Mouse (Mus musculus) layer of hippocampus, postnatal 36 days (tissue): ENCODE results near the gene Themis2. TPM values are rescaled to one million over a fixed set of nuclear protein-coding genes. Genes with fewer than 3 reads are reported as not detected.

ENCODE experiments used
- DNase-seq, 2 experiments: peaks; one replicate each; pipeline ENCODE4 v3.0.0; 2022
- total RNA-seq, 2 experiments: library from RNA; stranded (reverse); gene quantifications; 2 replicates each; pipeline ENCODE4 v1.2.3; 2021

Gene Themis2
- total RNA-seq = under 1 TPM; 0.66 to 0.82 TPM

DNA sequence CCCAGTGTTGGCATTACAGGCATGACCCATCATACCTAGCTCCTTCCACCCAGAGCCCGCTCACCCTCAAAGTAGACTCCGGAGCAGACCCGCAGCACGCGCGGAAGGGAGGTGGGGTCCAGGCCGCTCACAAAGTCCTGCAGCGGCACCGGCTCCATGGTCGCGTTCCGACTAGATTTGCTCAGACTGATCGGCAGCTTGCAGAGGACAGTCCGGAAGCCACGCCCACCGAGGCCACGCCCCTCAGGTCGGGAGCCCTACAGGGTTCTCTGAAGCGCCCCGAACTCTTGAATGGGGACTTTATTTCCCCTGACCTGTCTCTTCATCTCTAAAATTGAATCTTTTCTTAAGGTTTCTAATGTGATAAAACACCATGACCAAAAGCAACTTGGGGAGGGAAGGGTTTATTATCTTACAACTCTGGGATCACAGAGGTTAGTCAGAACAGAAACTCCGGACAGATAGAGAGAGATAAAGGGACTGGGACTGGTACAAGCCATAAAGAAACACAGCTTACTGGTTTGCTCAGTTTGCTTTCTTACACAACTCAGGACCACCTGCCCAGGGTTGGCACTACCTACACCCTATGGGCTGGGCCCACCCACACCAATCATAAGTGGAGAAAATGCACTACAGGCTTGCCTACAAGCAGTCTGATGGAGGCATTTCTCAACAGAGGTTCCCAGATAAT, at the start of gene Themis2:
Gene Themis2 (minus strand): TSS at position 192 of the 691 bp plus-strand sequence.
- peak in 1 of 2 experiments; percentile 30 for DNase-seq

DNA sequence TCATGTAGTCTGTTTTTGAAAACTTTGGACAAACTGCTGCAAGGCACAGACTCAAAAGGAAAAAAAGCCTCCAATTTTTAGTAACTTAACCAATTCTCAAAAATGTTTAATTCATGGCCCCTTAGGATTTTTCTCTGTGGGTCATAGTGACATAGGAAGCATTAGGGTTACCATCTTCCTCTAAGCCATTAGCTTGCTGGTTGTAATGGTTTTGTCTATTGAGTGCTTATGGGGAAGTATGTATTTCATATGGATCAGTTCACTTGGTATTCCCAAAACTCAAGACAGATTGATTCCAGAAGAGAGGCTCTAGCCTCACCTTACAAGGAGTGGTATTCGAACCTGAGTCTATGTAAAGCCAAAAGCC, 47.5 kb upstream of the Themis2 start:
- DNase-seq = no peak

DNA sequence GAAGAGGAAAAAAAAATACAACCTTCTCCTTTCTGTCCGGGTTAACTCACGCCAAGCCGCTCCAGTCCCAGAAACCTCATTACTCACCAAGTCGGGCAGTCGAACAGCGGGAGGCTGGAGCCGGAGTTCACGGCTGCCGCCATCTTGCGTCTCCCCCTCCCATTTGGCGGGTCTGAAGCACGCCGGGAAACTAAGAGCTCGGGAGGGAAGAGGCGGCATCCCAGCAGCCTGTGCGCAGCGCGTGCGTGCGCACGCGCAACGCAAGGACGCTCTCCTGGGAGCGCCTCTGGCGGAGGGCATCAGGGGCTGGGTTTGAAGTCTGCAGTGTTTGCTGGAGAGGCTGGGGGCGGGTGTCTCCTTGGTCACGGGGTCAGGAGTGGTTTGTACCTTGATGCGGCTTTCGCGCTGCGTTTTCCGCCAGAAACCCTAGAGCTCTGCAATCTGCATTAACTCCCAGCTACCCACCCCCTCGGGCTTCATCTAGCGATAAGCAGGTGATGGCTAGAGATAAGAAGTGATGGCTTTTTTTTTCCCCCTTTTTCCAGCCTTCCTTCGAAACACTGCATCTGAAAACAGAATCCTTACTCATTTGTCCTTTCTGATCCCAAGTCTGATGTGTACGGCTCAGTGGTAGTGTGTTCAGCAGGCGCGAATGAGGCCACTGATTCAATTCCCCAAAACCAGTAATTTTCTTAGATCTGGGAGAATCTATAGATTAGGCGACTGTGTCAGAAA, 47.0 kb upstream of the Themis2 start, which contains the start of gene Ppp1r8:
Gene Ppp1r8 (minus strand): TSS at position 200 of the 735 bp plus-strand sequence.
- DNase-seq = peak; percentile 90 to 91

DNA sequence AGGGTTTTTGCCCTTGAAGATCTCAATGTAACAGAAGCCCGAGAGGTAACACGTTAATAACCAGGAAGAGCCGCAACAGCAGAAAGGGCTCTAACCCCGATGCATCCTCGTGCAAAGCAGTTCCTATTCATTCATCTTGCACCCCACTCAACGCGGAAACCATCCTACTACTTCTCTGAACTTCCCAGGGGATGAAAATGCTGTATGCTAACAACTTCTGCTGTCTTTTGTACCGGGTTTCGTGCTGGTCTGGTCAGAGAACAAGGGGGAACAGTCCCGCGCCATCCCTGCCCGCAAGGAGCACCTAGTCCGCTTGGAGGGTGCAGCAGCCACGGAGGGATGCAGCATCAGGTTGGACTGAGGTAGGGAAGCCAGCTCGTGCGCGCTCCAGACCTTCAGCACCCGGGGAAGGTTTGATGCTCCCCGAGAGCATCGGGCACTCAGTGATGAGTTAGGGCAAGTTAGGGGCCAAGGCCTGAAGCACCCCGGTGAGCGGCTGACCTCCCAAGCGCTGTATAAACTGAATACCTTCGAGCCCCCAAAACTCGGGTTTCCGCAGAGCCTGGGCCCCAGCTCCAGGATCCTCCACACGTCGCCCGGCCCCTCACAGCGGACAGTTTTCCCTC, 46.2 kb upstream of the Themis2 start:
- DNase-seq = peak; percentile 20 to 24

DNA sequence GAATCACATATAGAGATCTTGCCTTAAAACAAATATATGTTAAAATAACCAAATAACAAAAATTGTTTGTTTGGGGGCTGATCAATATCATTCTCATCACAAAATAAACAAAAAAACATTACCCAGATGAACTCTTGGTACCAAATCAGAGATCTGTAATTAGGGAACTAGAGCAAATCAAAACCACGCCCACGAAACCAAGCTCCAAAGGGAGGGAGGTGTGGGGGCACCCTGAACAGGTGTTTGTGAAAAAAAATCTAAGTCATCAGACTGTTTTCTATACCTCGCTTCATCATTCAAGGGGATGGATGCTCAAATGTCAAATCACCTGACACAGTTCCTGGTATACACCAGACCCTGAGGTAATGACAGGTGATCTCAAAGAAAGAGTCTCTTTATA, 45.3 kb upstream of the Themis2 start:
- DNase-seq = no peak

DNA sequence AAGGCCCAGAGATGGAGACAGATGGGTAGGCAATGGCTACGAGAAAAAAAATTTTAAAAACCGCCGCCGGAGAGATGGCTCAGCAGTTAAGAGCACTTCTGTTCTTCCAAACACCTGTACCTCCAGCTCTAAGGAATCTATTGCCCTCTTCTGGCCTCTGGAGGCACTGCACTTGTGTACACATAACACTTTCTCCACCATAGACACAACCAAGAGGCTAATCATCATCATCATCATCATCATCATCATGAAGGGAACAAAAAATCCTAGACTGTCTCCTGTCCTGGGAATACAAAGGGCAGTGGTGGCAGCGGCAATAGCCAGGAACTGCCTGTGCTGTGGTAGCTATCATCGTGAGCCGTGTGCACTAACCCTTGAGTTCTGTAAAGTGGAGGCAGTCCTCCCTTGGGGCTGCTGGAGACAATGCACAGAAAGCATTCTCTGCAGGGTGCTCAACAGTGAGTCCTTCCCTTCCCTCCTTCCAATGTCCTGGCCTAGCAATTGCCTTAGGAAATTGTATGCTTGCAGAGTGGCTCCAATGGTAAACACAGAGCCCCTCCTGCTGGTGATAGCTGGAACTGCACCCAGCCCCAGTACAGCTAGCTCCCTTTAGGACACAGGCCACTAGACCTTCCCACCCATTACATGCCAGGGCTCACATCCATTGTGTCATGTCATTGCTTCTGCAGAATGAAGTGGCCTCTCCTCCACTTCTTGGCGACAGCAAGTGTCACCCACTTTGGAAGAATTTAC, 27.6 kb upstream of the Themis2 start:
- peak; percentile 50 to 57 for DNase-seq

DNA sequence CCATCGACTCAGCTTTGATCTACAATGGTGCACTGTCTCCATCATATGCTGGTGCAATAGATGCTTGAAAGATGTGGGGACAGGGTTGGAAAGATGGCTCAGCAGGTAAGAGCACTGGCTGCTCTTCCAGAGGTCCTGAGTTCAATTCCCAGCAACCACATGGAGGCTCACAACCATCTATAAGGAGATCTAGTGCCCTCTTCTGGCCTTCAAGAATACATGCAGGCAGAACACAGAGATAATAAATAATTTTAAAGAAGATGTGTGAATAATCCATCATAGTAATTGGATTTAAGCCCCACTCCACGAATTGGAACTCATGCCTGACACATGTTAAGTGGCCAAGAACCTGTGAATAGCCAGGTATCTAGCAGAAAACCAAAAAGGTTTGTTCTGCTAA, 22.3 kb upstream of the Themis2 start:
- no peak for DNase-seq

DNA sequence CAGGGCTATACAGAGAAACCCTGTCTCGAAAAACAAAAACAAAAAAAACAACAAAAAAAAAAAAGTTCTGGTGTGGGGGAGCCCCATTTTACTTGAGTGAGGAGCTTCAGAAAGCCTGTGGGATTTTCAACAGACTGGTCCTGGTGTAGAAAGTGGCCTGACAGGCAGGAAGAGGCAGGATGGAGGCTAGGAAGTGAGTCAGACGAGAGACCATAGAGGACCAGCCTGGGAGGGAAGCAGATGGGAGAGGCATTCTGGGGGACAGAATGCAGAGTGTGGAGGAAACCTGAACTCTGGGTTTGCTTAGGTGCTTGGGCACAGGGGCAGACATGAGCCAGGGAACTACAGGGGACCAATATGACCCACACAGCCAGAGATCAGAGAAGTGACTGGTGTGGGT, 20.7 kb upstream of the Themis2 start:
- DNase-seq = no peak

DNA sequence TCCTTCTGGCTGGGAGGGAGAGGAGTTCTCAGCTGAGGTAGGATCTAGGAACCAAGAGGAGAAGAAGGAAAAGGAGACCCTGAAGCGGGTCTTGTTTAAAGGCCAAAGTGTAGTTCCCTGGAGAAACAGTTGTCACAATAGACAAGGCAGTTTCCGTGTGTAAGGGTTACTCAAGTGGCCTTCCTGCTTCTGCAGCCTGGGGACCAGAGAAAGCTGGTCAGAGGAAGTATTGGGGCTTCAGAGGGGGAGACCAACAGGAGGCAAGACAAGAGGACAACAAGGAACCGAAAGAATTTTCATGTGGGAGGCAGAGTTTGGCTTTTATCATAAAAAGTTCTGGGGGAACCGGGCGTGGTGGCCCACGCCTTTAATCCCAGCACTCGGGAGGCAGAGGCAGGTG, 20.2 kb upstream of the Themis2 start:
- no peak for DNase-seq

DNA sequence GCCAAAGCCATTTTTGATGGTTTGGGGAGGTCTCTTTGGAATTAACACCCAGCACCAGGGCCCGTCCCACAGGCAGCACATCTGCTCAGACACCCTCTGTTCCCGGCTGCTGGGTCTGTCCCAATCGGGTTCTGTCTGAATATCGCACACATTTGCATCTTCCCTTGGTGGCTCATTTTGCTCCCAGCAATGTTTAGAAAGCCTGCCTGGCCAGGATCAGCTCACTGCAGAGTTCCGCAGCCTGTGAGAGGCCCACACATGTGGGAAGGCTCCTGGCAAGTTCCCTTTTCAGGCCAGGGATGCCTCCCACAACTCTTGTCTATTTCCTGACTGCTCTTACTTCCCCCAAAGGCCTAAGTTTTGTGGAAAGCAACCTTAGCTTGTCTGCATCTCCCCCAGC, 13.4 kb upstream of the Themis2 start:
- DNase-seq = peak in 1 of 2 experiments; percentile 14

DNA sequence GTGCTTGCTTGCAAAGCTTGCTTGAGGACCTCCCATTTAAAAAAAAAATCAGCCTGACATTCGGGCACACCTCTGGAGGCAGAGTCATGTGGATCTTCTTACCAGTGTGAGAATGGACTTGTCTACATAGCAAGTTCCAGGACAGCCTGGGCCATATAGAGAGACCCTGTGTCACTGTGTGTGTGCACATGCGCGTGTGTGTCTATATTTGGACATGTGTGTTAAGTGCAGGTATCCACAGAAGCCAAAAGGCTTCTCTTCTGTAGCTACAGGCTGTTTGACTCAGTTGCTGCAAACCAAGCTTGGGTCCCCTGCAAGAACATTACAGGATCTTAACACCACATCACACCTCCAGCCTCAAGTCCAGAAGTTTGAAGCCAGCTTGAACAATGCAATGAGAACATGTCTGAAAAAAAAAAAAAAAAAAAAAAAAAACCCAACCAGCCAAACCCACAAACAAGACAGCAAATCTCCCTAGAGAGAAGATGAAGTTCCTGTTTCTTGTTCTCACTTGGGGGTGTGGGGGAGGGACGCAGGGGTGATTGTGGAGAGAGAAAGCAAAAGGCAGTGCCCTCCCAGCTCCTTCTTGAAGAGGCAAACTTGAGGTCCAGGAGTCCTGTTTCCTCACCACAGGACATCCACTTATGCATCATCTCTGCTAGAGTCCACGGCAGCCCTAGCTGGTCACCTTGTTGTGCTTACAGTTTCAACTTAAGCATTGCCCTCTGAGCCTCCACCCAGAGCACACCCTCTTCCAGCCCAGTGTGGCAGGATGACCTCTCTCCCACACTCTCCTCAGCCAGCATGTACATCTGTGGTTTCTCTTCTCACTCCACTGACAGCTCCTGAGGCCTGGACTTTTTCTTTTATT, 11.8 kb upstream of the Themis2 start:
- DNase-seq = no peak

DNA sequence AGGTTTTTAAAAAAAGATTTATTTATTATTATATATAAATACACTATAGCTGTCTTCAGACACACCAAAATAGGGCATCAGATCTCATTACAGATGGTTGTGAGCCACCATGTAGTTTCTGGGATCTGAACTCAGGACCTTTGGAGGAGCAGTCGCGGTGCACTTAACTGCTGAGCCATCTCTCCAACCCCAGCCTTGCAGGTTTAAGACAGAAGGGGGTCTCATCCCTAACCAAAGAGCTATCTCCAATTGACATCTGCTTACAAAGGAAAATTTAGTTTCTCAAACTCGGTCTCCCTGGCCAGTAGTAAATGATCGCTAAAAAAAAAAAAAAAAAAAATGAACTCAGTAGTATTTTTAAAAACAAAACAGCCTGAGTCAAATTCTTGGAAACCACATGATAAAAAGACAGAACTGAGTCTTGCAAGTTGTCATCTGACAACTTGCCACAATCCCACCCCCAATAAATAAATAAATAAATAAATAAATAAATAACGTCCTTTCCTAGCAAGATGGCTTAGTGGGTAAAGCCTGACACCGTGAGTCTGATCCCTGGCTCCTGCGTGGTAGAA, 10.5 kb upstream of the Themis2 start:
- DNase-seq = no peak

DNA sequence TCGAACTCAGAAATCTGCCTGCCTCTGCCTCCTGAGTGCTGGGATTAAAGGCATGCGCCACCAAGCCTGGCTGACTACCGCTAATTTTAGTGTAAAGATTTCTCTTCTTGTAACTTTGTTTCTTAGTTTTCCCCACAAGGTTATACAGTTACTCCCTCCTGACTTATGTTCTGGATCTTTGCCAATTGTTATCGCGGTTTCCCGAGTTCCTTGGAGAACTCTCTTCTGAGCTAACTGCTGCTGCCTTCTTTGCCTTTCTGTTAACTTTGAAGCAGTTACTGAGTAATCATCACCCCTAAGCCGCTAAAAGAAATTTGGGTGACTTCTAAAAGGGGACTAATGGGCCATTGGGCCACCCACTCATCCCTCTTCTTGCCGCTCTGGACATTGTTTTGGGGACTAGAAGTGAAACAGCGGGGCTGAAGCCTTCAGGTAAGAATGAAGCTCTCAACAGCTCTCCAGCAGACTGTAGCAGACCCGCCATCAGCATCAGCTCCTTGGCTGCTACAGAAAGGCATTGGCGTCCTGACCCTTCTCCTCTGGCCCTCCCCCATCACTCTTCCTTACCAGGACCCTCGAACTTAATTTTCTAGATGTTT, 9.5 kb upstream of the Themis2 start:
- DNase-seq = no peak

DNA sequence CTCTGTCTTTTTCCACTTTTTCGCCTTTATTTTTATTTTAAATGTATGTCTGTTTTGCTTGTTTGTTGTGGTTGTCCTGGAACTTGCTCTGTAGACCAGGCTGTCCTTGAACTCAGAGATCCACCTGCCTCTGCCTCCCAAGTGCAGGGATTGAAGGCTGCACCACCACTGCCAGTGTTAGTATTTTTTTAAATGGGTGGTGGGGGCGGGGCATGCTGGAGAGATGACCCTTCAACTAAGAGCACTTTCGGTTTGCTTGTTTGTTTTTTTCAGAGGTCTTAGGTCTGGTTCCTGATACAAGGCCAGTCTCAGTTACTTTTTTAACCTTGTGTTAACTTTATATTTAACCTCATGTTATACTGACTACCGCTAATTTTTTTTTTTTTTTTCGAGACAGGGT, 9.0 kb upstream of the Themis2 start:
- DNase-seq = no peak

DNA sequence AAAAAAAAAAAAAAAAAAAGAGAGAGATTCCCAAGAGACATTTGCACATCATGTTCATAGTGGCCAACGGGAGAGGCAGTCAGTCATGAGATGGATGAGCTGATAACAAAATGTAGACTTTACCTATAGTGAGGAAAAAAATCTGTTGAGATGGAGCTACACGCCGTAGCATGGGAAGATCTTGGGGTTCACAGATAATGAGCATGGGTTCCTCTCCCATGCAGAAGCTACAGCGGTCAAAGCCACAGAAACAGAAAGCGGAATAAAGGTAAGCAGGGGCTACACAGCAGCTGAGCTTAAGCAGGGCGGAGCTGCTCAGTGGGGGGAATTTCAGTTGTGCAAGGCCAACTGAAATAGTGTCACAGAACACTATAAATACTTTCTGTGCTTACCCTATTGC, 8.1 kb upstream of the Themis2 start:
- no peak for DNase-seq

DNA sequence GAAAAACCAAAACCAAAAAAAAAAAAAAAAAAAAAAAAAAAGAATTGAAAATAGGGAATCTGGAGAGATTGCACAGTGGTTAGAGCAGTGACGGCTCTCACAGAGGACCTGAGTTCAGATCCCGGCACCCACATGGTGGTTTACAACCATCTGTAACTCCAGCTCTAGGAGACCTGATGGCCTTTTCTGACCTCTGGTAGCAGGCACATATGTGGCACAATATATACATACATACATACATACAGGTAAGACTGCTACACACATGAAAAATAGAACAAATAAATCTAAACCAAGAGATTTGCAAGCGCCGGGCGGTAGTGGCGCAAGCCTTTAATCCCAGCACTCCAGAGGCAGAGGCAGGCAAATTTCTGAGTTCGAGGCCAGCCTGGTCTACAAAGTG, 7.7 kb upstream of the Themis2 start:
- no peak for DNase-seq

DNA sequence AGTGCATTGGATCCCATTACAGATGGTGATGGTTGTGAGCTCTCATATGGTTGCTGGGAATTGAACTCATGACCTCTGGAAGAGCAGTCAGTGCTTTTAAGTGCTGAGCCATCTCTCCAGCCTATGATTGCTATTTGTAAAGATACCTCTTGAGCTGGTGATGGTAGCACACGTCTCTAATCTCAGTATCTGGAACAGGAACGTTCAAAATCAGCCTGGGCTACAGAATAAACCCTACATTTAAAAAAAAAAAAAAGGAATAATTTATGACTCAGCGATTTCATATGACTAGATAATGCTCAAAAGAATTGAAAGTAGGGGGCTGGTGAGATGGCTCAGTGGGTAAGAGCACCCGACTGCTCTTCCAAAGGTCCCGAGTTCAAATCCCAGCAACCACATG, 7.0 kb upstream of the Themis2 start:
- DNase-seq = no peak

DNA sequence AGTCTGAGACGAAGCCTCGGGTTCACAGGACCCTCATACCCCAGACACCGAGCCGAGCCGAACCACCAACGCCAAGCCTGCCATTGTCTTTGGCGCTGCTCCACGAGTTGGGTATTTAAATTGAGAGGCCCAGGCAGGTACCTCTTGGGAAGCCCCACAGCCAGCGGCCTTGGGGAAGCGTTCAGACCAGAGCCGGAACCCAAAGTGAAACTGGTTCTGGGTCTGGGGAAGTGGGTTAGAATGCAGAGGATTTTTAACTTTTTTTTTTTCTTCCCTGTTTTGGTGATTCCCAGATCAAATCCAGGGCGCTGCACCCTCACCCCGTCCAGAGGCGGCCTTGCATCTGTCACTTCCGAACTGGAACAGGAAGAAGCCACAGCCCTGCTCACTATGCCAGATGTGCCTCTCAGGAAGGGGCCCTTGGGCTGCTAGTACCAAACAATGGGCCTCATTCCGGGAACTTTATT, 6.0 kb upstream of the Themis2 start:
- no peak for DNase-seq

DNA sequence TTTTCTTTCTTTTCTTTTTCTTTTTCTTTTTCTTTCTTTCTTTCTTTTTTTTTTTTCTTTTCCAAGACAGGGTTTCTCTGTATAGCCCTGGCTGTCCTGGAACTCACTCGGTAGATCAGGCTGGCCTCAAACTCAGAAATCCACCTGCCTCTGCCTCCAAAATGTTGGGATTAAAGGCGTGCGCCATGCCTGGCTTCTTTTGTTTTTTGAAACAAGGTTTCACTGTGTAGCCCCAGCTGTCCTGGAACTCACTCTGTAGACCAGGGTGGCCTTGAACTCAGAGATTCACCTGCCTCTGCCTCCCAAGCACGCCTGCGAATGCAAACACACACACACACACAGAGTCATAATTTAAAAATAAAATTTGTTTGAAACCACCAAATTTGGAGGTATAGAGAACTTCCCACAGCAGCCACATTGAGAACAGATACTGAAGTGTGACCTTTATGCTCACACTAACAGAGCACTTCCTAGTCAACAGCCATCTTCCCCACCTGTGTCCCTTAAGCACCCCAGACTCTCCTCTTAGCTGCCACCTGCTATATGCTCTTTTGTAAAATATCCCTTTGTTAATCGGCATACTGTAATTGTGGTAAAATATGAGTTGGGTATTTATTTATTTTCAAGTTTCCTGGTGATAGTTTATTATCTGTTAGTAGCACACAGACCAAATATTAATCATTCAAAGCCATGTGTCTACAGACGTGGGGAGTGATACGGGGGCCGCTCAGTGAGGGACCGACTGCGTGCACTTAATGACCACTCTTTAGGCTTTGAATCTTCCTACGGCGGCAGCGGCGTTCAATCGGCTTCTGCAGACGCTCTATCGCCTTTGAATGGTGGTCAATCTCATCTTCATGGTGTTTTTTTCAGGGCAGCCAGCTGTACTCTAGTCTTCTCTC, 5.2 kb upstream of the Themis2 start:
- no peak for DNase-seq

DNA sequence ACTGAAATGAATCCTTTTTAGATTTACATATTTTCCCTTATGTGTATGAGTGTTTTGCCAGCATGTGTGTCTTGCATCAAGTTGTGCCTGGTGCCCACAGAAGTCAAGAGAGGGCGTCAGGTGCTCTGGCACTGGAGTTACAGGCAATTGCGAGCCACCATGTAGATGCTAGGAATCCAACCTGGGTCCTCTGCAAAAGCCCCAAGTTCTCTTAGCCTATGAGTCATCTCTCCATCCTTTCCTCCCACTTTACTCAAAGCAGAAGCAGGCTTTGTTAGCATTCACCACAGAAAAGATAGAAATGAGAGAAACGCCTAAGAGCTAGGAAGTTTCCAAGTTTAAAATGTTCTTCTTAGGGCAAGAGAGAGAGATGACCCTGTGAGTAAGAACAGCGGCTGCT, 3.7 kb upstream of the Themis2 start:
- DNase-seq = no peak
